Mouse (Mus musculus) midbrain, embryonic 14.5 days (tissue): ENCODE measurements around the gene Klrc2. TPM values are rescaled to one million over a fixed set of nuclear protein-coding genes. Genes with fewer than 3 reads are reported as not detected.

ENCODE experiments used
- ATAC-seq: fragments of 200-750 bp; cut with Nextera tagmentation; 2 replicates; pipeline ENCODE4 v1.8.0; 2017; ENCODE audit warnings: moderate number of reproducible peaks, moderate library complexity; ENCODE audit not compliant: low FRiP score, low TSS enrichment
- DNase-seq: peaks from one replicate; pipeline ENCODE4 v3.0.0-alpha.2; 2015
- H3K27ac ChIP-seq: fragments of 300-500 bp; sonication (generic); replicated peaks from 2 replicates; pipeline ENCODE4 v1.5.1; 2014; ENCODE audit warnings: mild to moderate bottlenecking, low read depth, low read length, moderate library complexity
- H3K27me3 ChIP-seq: fragments of 300-500 bp; sonication (generic); 2 replicates; pipeline ENCODE4 v1.6.1; 2014; ENCODE audit warnings: low read length, control low read depth, mixed read lengths; ENCODE audit not compliant: control insufficient read depth, insufficient read depth
- H3K36me3 ChIP-seq: fragments of 300-500 bp; sonication (generic); 2 replicates; pipeline ENCODE4 v1.6.1; 2014; ENCODE audit warnings: low read length, control low read depth; ENCODE audit not compliant: control insufficient read depth, insufficient read depth
- H3K4me1 ChIP-seq: fragments of 300-500 bp; sonication (generic); 2 replicates; pipeline ENCODE4 v1.6.1; 2014; ENCODE audit warnings: mild to moderate bottlenecking, antibody characterized with exemption, low read length, control low read depth; ENCODE audit not compliant: control insufficient read depth, insufficient read depth
- H3K4me2 ChIP-seq: fragments of 300-500 bp; sonication (generic); 2 replicates; pipeline ENCODE4 v1.6.1; 2014; ENCODE audit warnings: mild to moderate bottlenecking, low read length, moderate library complexity
- H3K4me3 ChIP-seq: fragments of 300-500 bp; sonication (generic); replicated peaks from 2 replicates; pipeline ENCODE4 v1.5.1; 2014; ENCODE audit warnings: low read depth, low read length
- H3K9ac ChIP-seq: fragments of 300-500 bp; sonication (generic); replicated peaks from 2 replicates; pipeline ENCODE4 v1.6.1; 2014; ENCODE audit warnings: mild to moderate bottlenecking, low read length, moderate library complexity
- H3K9me3 ChIP-seq: fragments of 300-500 bp; sonication (generic); 2 replicates; pipeline ENCODE4 v1.6.1; 2016; ENCODE audit warnings: low read length, control low read depth, mixed read lengths; ENCODE audit not compliant: control insufficient read depth
- microRNA-seq: library from miRNA; unstranded; fragments of <30 nt; microRNA quantifications from one replicate; pipeline ENCODE4, GENCODE M21; 2016
- polyA plus RNA-seq: library from polyadenylated mRNA; unstranded; fragments of >200 nt; fragmentation: Nextera tagmentation; extraction: Ambion mirVana; gene quantifications from 2 replicates; pipeline ENCODE4 v1.2.1, GENCODE M21; 2014

The Klrc2 gene
- polyA plus RNA-seq, 1 experiment from 2014 or later: not detected

DNA sequence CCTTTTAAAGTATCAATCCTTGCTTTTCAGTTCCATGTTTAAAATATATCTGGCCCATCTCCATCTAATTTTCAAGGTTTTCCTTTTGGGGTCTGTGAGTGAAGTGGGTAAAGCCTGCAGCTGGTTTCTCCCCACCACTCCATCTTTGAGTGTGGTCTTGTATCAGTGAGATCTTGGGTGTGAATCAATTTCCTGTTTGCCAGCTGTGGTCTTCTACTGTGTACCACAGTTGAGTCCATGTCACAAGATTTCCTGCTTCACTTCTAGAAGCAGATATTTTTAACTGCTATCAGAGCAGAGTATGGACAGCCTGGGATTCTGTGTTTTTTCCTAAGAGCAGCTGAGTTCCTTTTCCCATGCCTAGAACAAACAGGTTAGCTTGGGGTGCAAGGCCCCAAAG lies 52.1 kb downstream of the Klrc2 start:
- DNase-seq: no peak
- Histone ChIP-seq H3K36me3 (no peaks in the 10 kb centered on the region), H3K9me3 (no peaks in the 10 kb centered on the region), H3K27ac (no peak overlapping the region), H3K27me3 (no peaks in the 10 kb centered on the region), H3K9ac (no peak overlapping the region), H3K4me2 (no peak overlapping the region), H3K4me3 (no peak overlapping the region), H3K4me1 (no peaks in the 10 kb centered on the region)
- ATAC-seq: no peak

Small RNA genes lying within 50 kb of the gene (microRNA-seq; reads per million reads assigned to microRNA genes)
- gene Mir680-1: not detected

Other genes starting within 250 kb of the Klrc2 start
- 1.9 and 2.1 TPM in 2 replicates for gene Clec1a, start 208.7 kb downstream of the Klrc2 start, polyA plus RNA-seq
- gene Olr1, start 153.5 kb downstream of the Klrc2 start, polyA plus RNA-seq: not detected in 2 replicates
- gene Tmem52b, start 148.1 kb downstream of the Klrc2 start, polyA plus RNA-seq: not detected in 2 replicates
- 72.0 and 102 TPM in 2 replicates for gene Gabarapl1, start 127.5 kb downstream of the Klrc2 start, polyA plus RNA-seq
- gene Klre1, start 82.8 kb downstream of the Klrc2 start, polyA plus RNA-seq: 0.12 TPM in 1 of 2 replicates, not detected in the other
- gene Klrd1, start 68.9 kb downstream of the Klrc2 start, polyA plus RNA-seq: not detected in 2 replicates
- gene Klrk1, start 36.8 kb downstream of the Klrc2 start, polyA plus RNA-seq: 0.19 and 0.21 TPM in 2 replicates
- gene Klrc3, start 17.4 kb downstream of the Klrc2 start, polyA plus RNA-seq: not detected in 2 replicates
- not detected in 2 replicates for gene Klrc1, start 18.3 kb upstream of the Klrc2 start, polyA plus RNA-seq
- not detected in 2 replicates for gene Klri1, start 56.4 kb upstream of the Klrc2 start, polyA plus RNA-seq
- gene Klri2, start 79.8 kb upstream of the Klrc2 start, polyA plus RNA-seq: not detected in 2 replicates
- gene Gm156, start 123.6 kb upstream of the Klrc2 start, polyA plus RNA-seq: not detected in 2 replicates
- not detected in 2 replicates for gene Gm17631, start 202.0 kb upstream of the Klrc2 start, polyA plus RNA-seq
- gene Klra17, start 216.0 kb upstream of the Klrc2 start, polyA plus RNA-seq: not detected in 2 replicates